Mouse (Mus musculus): ENCODE measurements around the gene Sigirr. TPM values are rescaled to one million over a fixed set of nuclear protein-coding genes. Genes with fewer than 3 reads are reported as not detected.
A peak's percentile ranks its signal among the peaks of the same experiment; 100 is the strongest.

Sigirr gene
- polyA plus RNA-seq, 1 experiment from 2014 or later, result 3.3 TPM

- Histone ChIP-seq H3K27me3 (peaks cover 44% of the 10 kb centered on the region), H3K4me3 (no peak overlapping the region), H3K27ac (no peak overlapping the region), H3K4me2 (no peak overlapping the region), H3K36me3 (no peaks in the 10 kb centered on the region), H3K4me1 (peaks cover 22% of the 10 kb centered on the region), H3K9ac (no peak overlapping the region), H3K9me3 (no peaks in the 10 kb centered on the region)
- 59% methylated on average over 15 of the region's 15 CpGs for WGBS
- ATAC-seq (ENCODE audit: insufficient number of reproducible peaks, low FRiP score, low TSS enrichment, low read depth), result no peak
Observed at GRCm38 (mm10) chr7:141094487-141095205, 5.7 kb downstream of the Sigirr start.

DNA sequence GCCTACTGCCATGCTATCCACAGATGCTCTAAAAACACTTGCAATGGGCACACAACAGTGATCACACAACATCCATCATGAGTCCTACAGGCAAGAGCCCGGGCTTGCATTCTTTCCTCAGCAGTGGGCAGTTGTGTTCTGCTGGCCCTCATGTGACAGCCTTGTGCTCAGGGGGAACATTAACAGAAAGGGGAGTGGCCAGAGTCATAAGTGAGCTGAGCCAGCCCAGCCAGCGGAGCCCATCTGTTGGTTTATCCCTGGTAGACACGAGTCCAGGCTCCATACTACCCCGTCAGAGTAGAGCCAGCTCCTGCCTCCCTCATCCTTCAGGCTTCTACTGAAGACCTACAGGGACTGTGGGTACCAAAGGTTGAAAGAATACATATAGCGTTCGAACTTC lies 6.4 kb downstream of the Sigirr start:
- H3K9ac ChIP-seq, result no peak overlapping the region
- no peak overlapping the region for H3K4me3 ChIP-seq
- H3K9me3 ChIP-seq, result no peaks in the 10 kb centered on the region
- peaks cover 20% of the 10 kb centered on the region for H3K4me1 ChIP-seq
- peaks cover 45% of the 10 kb centered on the region for H3K27me3 ChIP-seq
- ATAC-seq (ENCODE audit: insufficient number of reproducible peaks, low FRiP score, low TSS enrichment, low read depth), result no peak
- WGBS, result 76% methylated on average over 6 of the region's 6 CpGs
- no peak overlapping the region for H3K27ac ChIP-seq
- H3K4me2 ChIP-seq, result no peak overlapping the region
- no peaks in the 10 kb centered on the region for H3K36me3 ChIP-seq

- peaks cover 31% of the 10 kb centered on the region for H3K4me1 ChIP-seq
- H3K36me3 ChIP-seq, result no peaks in the 10 kb centered on the region
- no peak overlapping the region; the same call in 1 of the 2 replicates for H3K27ac ChIP-seq
- H3K27me3 ChIP-seq, result peaks cover 50% of the 10 kb centered on the region
- H3K4me2 ChIP-seq, result peak overlapping the region; percentile 38
- peak overlapping the region; percentile 19 for H3K4me3 ChIP-seq
- whole genome bisulfite sequencing, result 8% methylated on average over 37 of the region's 37 CpGs
- no peak overlapping the region for H3K9ac ChIP-seq
- no peaks in the 10 kb centered on the region for H3K9me3 ChIP-seq
- peak; percentile 66; the same call in 1 of the 2 replicates for ATAC-seq (ENCODE audit: insufficient number of reproducible peaks, low FRiP score, low TSS enrichment, low read depth)
Observed at GRCm38 (mm10) chr7:141092051-141092735, 8.2 kb downstream of the Sigirr start.

DNA sequence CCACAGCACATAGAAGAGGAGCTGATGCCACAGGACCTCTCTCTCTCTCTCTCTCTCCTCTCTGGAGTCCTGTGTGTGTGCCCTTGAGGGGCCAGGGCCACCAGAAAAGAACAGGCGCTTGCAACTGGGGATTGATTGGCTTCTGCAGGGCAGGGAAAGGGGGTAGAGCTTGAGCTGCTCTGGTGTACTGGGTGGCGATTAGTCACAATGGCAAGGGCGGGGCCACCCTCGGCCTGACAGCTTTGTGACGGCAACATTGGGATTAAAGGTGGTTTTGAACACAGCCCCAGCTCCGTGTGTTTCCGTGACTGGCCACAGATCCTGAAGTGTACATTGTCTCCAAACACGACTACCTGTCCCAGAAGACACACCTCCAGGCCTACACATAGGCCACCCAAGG lies 10.1 kb downstream of the Sigirr start:
- 68% methylated on average over 8 of the region's 8 CpGs for WGBS
- Histone ChIP-seq H3K27me3 (peaks cover 56% of the 10 kb centered on the region), H3K4me2 (no peak overlapping the region), H3K27ac (0 out of 2 replicates have a peak overlapping the region, but pooled peaks have one; percentile 17), H3K9ac (no peak overlapping the region), H3K4me3 (no peak overlapping the region), H3K36me3 (no peaks in the 10 kb centered on the region), H3K9me3 (no peaks in the 10 kb centered on the region), H3K4me1 (peaks cover 28% of the 10 kb centered on the region)
- no peak for ATAC-seq (ENCODE audit: insufficient number of reproducible peaks, low FRiP score, low TSS enrichment, low read depth)

DNA sequence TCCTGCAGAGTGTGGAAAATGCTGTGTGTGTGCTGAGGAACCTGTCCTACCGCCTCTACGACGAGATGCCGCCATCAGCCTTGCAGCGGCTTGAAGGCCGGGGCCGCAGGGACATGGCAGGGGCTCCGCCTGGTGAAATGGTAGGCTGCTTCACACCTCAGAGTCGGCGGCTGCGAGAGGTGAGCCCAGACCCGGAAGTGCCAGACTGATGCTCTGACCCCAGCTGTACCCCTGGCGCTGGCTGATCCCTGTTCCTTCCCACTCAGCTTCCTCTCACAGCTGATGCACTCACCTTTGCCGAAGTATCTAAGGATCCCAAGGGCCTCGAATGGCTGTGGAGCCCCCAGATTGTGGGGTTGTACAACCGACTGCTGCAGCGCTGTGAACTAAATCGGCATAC lies 11.9 kb downstream of the Sigirr start:
- H3K4me3 ChIP-seq, result no peak overlapping the region
- H3K9me3 ChIP-seq, result no peaks in the 10 kb centered on the region
- H3K9ac ChIP-seq, result no peak overlapping the region
- H3K27ac ChIP-seq, result no peak overlapping the region
- peaks cover 56% of the 10 kb centered on the region for H3K27me3 ChIP-seq
- 11% methylated on average over 18 of the region's 18 CpGs for WGBS
- 0 out of 2 replicates have a peak overlapping the region, but pooled peaks have one; percentile 7 for H3K4me2 ChIP-seq
- H3K4me1 ChIP-seq, result peaks cover 26% of the 10 kb centered on the region
- no peak for ATAC-seq (ENCODE audit: insufficient number of reproducible peaks, low FRiP score, low TSS enrichment, low read depth)
- no peaks in the 10 kb centered on the region for H3K36me3 ChIP-seq

- no peak overlapping the region for H3K4me2 ChIP-seq
- no peak; the same call in 1 of the 2 replicates for ATAC-seq (ENCODE audit: insufficient number of reproducible peaks, low FRiP score, low TSS enrichment, low read depth)
- 0 out of 2 replicates have a peak, but pooled peaks cover 3% of the 10 kb centered on the region for H3K36me3 ChIP-seq
- H3K27ac ChIP-seq, result no peak overlapping the region
- no peak overlapping the region for H3K4me3 ChIP-seq
- H3K9ac ChIP-seq, result no peak overlapping the region
- peaks cover 52% of the 10 kb centered on the region for H3K27me3 ChIP-seq
- peaks cover 26% of the 10 kb centered on the region for H3K4me1 ChIP-seq
- 25% methylated on average over 8 of the region's 8 CpGs for WGBS
- H3K9me3 ChIP-seq, result no peaks in the 10 kb centered on the region
Observed at GRCm38 (mm10) chr7:141087894-141088293, 12.5 kb downstream of the Sigirr start.

DNA sequence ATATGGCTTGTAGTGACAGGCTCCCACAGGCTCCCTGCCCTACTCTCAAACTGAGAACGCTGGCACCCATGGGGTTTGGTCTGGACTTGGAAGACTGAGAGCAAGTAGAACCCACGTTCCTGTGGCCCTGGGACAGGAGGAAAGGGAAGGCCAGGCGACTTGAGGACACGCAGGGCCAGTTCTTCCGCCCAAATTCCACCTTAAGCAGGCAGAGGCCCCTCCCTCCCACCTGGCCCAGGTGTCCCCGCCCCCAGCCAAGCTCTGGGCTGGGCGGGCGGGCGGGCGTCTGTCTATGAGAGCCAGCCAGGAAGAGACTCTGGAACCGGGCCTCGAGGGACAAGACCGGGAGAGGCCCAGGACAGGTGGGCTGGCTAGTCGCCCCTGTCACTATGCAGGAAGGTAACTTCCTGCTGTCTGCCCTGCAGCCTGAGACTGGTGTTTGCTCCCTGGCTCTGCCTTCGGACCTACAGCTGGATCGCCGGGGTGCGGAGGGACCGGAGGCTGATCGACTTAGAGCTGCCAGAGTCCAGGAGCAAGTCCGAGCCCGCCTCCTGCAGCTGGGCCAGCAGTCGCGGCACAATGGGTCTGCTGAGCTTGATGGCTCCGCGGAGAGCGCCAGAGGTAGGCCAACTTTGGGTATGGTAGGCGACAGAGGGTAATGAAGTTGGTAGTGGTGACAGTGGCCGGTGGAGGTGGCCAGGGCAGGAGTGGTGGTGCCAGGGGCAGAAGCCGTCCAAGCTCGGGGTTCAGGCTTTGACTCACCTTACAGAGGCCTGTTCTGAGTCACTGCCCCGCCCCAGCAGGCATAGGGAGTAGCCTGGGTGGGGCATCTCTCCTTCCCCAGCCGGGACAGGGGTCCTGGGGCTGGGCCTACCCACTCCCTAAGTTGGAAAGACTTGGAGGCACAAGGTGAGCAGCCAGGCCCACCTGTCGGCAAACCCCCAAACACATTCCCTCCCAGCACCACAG lies 20.6 kb downstream of the Sigirr start:
- Histone ChIP-seq H3K27me3 (peaks cover 7% of the 10 kb centered on the region; the same call in 1 of the 2 replicates), H3K36me3 (0 out of 2 replicates have a peak, but pooled peaks cover 6% of the 10 kb centered on the region), H3K4me3 (peak overlapping the region; percentile 35), H3K9me3 (no peaks in the 10 kb centered on the region), H3K4me2 (peak overlapping the region; percentile 27), H3K9ac (peak overlapping the region; percentile 35), H3K27ac (peak overlapping the region; percentile 66), H3K4me1 (peaks cover 9% of the 10 kb centered on the region; the same call in 1 of the 2 replicates)
- ATAC-seq (ENCODE audit: insufficient number of reproducible peaks, low FRiP score, low TSS enrichment, low read depth), result no peak
- WGBS, result 26% methylated on average over 32 of the region's 34 CpGs

DNA sequence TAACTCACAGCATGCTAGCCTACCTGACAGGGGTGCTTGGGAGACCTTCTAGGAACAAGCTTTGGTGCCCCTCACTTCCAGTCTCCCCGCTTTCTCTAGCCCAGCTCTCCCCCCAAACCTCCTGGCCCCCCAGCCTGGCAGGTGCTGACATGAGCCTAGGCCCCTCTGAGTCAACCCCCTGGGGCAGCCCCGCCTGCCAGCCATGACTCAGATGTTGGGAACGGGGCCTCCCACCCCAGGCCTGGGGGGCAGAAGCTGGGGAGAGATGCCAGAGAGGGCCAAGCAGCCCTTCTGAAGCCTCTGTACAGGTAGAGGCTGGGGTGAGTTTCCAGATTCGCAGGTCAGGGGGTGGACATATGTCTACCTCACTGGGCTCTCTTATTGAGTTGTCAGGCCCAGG lies 21.5 kb downstream of the Sigirr start:
- H3K4me1 ChIP-seq, result peaks cover 9% of the 10 kb centered on the region; the same call in 1 of the 2 replicates
- peaks cover 7% of the 10 kb centered on the region; the same call in 1 of the 2 replicates for H3K27me3 ChIP-seq
- 0 out of 2 replicates have a peak, but pooled peaks cover 6% of the 10 kb centered on the region for H3K36me3 ChIP-seq
- H3K4me3 ChIP-seq, result peak overlapping the region; percentile 35
- 0 out of 2 replicates have a peak overlapping the region, but pooled peaks have one; percentile 27 for H3K4me2 ChIP-seq
- no peak for ATAC-seq (ENCODE audit: insufficient number of reproducible peaks, low FRiP score, low TSS enrichment, low read depth)
- WGBS, result 69% methylated on average over 4 of the region's 4 CpGs
- no peaks in the 10 kb centered on the region for H3K9me3 ChIP-seq
- H3K9ac ChIP-seq, result no peak overlapping the region
- peak overlapping the region; percentile 66 for H3K27ac ChIP-seq

DNA sequence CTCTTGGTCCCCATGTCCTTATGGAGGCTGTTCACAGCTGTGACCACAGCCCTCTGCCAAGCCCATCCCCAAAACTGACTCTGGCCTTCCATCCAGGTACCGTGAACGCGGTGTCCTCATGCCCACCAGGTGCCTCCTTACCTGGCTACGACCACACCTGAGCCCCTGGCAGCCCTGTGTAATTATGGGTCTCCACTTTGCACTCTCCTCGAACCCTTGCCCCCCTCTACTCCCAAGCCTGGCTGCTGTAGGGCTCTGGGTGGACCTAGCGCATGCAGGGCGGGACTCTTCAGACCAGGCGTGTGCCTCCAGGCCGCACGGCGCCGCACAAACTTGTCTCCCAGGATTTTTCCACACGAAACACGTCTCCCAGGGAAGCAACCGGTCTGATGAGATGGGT lies 22.5 kb downstream of the Sigirr start, which contains the start of gene Pkp3:
Gene Pkp3, plus strand, starts transcription at position 378 of the 400 bp plus-strand sequence.
- WGBS, result 85% methylated on average over 15 of the region's 15 CpGs
- Histone ChIP-seq H3K9ac (no peak within 1 kb of the TSS), H3K27me3 (peaks cover 7% of the 10 kb centered on the region; the same call in 1 of the 2 replicates), H3K4me3 (peak within 1 kb of the TSS; percentile 35), H3K27ac (peak within 1 kb of the TSS; percentile 66), H3K4me1 (peaks cover 9% of the 10 kb centered on the region; the same call in 1 of the 2 replicates), H3K36me3 (0 out of 2 replicates have a peak, but pooled peaks cover 3% of the 10 kb centered on the region), H3K4me2 (peak within 1 kb of the TSS; percentile 27; the same call in 1 of the 2 replicates), H3K9me3 (no peaks in the 10 kb centered on the region)
- ATAC-seq (ENCODE audit: insufficient number of reproducible peaks, low FRiP score, low TSS enrichment, low read depth), result 0 out of 2 replicates have a peak, but pooled peaks have one; percentile 8

- H3K27ac ChIP-seq, result no peak overlapping the region
- H3K9ac ChIP-seq, result no peak overlapping the region
- H3K4me3 ChIP-seq, result no peak overlapping the region
- H3K4me1 ChIP-seq, result peaks cover 24% of the 10 kb centered on the region
- no peaks in the 10 kb centered on the region for H3K9me3 ChIP-seq
- ATAC-seq (ENCODE audit: insufficient number of reproducible peaks, low FRiP score, low TSS enrichment, low read depth), result no peak
- H3K27me3 ChIP-seq, result peaks cover 24% of the 10 kb centered on the region
- no peaks in the 10 kb centered on the region for H3K36me3 ChIP-seq
- H3K4me2 ChIP-seq, result no peak overlapping the region
- WGBS, result 70% methylated on average over 4 of the region's 4 CpGs
Observed at GRCm38 (mm10) chr7:141073782-141074181, 26.6 kb downstream of the Sigirr start.

Data from limb, embryonic 15.5 days (tissue).